Mouse (Mus musculus) ES-E14 (cell line): ENCODE measurements around the gene AI597479.

ENCODE experiments used
- HCFC1 ChIP-seq: IDR thresholded peaks from 2 replicates; pipeline ENCODE4 v1.6.1; 2012; ENCODE audit warnings: low read length, inconsistent platforms, borderline replicate concordance; ENCODE audit not compliant: insufficient read depth
- ZC3H11A ChIP-seq: IDR thresholded peaks from 2 replicates; pipeline ENCODE4 v1.6.1; 2012; ENCODE audit warnings: low read depth, mild to moderate bottlenecking, inconsistent platforms, low read length, borderline replicate concordance

DNA sequence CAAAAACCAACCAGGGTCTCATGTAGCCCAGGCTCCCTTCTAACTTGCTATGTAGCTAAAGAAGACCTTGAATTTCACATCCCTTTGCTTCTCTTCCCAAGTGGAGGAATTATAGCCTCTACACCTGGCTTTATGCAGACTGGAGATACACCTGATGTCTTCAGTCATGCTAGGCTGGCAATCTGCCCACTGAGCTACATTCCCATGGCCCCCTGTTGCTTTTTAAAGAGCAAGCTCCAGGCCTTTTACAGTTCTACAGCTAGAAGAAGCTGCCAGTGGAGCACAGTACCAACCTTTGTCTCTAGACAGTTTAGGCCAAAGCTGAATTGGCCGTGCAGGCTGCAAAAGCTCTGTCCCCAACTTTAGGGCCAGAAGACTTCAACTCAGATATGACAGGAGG, 8.1 kb upstream of the AI597479 start:
- no peak for TF ChIP-seq ZC3H11A
- no peak for TF ChIP-seq HCFC1
